Comparison of ENCODE assay signal across 13 mouse cellular contexts in the genomic region with DNA sequence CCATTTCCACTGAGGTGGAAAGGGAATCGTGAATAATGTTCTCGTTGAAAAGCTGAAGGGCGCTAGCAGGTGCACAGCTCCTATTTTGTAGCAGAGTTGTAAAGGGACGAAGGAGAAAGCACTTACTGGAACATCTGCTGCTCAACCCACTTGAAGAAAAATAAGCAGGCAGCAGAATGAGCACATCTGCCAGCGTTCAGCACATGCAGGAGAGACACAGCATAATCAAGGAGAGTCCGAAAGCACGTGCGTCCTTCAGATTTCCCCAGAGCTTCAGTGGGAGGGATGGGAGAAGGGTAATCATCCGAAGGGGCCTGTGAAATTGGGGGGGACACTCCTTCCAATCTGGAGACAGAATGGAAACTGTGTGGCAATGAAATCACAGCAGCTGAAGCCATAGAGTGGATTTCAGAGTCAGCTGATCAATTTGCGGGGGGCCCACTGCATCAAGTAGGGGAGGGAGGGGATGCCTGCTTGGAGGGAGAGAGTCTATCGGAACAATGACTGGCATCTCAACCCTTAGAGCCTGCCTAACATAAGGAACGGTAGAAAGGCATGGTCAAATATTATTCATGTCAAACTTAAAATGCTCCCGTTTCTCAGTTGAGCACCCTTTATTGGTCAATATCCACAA.
DNase-seq lines count a peak whose midpoint lies in the region; ATAC-seq and TF ChIP-seq lines count a peak whose summit lies in the region.
"Had no signal": no experiment of that assay in that cellular context is flagged by ENCODE, and none has a peak within 500 bp of the region (broad histone marks: within the 10 kb centered on the region; RNA-seq: fewer than 3 reads in every experiment).

No protein-coding gene starts in this region.

- no peak for TF ChIP-seq CTCF in hindbrain, postnatal 0 days (IDR thresholded peaks at IDR 0.05; ENCODE audit: low read depth)

- H3K9ac ChIP-seq in forebrain, embryonic 12.5 days, result no peak overlapping the region
- H3K9ac ChIP-seq in hindbrain, postnatal 0 days (replicated peaks; ENCODE audit: low read length), result no peak overlapping the region
- H3K9ac ChIP-seq in neural tube, embryonic 15.5 days (replicated peaks), result no peak overlapping the region
- H3K9ac ChIP-seq: embryonic facial prominence, embryonic 12.5 days had no signal

- peak; percentile 23 for DNase-seq in frontal cortex, postnatal 36 days (ENCODE audit: low spot score in 2 of 2)
- DNase-seq in frontal cortex, postnatal 10 days (ENCODE audit: low spot score in 2 of 2), result no peak
- peak; percentile 4 for DNase-seq in hindbrain, postnatal 0 days (ENCODE audit: low spot score)
- no peak for DNase-seq in kidney, adult 8-10 months
- no peak for DNase-seq in gastrocnemius, postnatal 4 days (ENCODE audit: low spot score in 2 of 2)
- DNase-seq in thymus, postnatal 10 days (ENCODE audit: low spot score in 2 of 2), result no peak
- DNase-seq: gastrocnemius, postnatal 10 days; kidney, adult 11 months; liver; thymus, postnatal 36 days had no signal

- H3K27me3 ChIP-seq in forebrain, embryonic 12.5 days, result no peaks in the 10 kb centered on the region
- no peaks in the 10 kb centered on the region for H3K27me3 ChIP-seq in hindbrain, postnatal 0 days (ENCODE audit: insufficient read depth, low read length)
- H3K27me3 ChIP-seq in neural tube, embryonic 15.5 days (replicated peaks), result no peaks in the 10 kb centered on the region
- H3K27me3 ChIP-seq: embryonic facial prominence, embryonic 12.5 days had no signal

- 54% methylated on average over 13 of the region's 13 CpGs for WGBS in forebrain, embryonic 12.5 days
- WGBS in hindbrain, postnatal 0 days, result 54% methylated on average over 13 of the region's 13 CpGs
- WGBS in neural tube, embryonic 15.5 days, result 47% methylated on average over 13 of the region's 13 CpGs

- H3K27ac ChIP-seq in forebrain, embryonic 12.5 days, result peak overlapping the region; percentile 50; the same call in 1 of the 2 replicates
- no peak overlapping the region for H3K27ac ChIP-seq in hindbrain, postnatal 0 days
- H3K27ac ChIP-seq in neural tube, embryonic 15.5 days (replicated peaks), result peak overlapping the region; percentile 51
- H3K27ac ChIP-seq: embryonic facial prominence, embryonic 12.5 days had no signal

- no peaks in the 10 kb centered on the region for H3K4me1 ChIP-seq in forebrain, embryonic 12.5 days
- no peaks in the 10 kb centered on the region for H3K4me1 ChIP-seq in hindbrain, postnatal 0 days (ENCODE audit: insufficient read depth, low read length)
- H3K4me1 ChIP-seq in neural tube, embryonic 15.5 days, result no peaks in the 10 kb centered on the region; the same call in 1 of the 2 replicates
- H3K4me1 ChIP-seq: embryonic facial prominence, embryonic 12.5 days had no signal

- H3K36me3 ChIP-seq in forebrain, embryonic 12.5 days (replicated peaks), result no peaks in the 10 kb centered on the region
- H3K36me3 ChIP-seq in hindbrain, postnatal 0 days (ENCODE audit: insufficient read depth, low read length), result no peaks in the 10 kb centered on the region
- H3K36me3 ChIP-seq in neural tube, embryonic 15.5 days, result no peaks in the 10 kb centered on the region
- H3K36me3 ChIP-seq: embryonic facial prominence, embryonic 12.5 days had no signal

- H3K4me2 ChIP-seq in forebrain, embryonic 12.5 days, result peak overlapping the region; percentile 13; the same call in 1 of the 2 replicates
- peak overlapping the region; percentile 29; the same call in 1 of the 2 replicates for H3K4me2 ChIP-seq in hindbrain, postnatal 0 days (ENCODE audit: low read depth, low read length)
- H3K4me2 ChIP-seq in neural tube, embryonic 15.5 days, result peak overlapping the region; percentile 43
- H3K4me2 ChIP-seq: embryonic facial prominence, embryonic 12.5 days had no signal

- 0 out of 2 replicates have a peak overlapping the region, but pooled peaks have one; percentile 5 for H3K4me3 ChIP-seq in forebrain, embryonic 12.5 days (replicated peaks)
- no peak overlapping the region for H3K4me3 ChIP-seq in hindbrain, postnatal 0 days (ENCODE audit: low read length)
- H3K4me3 ChIP-seq in neural tube, embryonic 15.5 days (replicated peaks), result peak overlapping the region; percentile 12; the same call in 1 of the 2 replicates
- H3K4me3 ChIP-seq: embryonic facial prominence, embryonic 12.5 days had no signal

- no peaks in the 10 kb centered on the region for H3K9me3 ChIP-seq in forebrain, embryonic 12.5 days
- H3K9me3 ChIP-seq in hindbrain, postnatal 0 days (ENCODE audit: low read length), result no peaks in the 10 kb centered on the region
- no peaks in the 10 kb centered on the region for H3K9me3 ChIP-seq in neural tube, embryonic 15.5 days (replicated peaks)
- H3K9me3 ChIP-seq: embryonic facial prominence, embryonic 12.5 days had no signal

- ATAC-seq in forebrain, embryonic 12.5 days (ENCODE audit: low FRiP score), result peak; percentile 88
- no peak for ATAC-seq in hindbrain, postnatal 0 days
- ATAC-seq in neural tube, embryonic 15.5 days (ENCODE audit: low FRiP score), result peak; percentile 68; the same call in 1 of the 2 replicates

Comparison
In these comparisons a context has a peak if more than half of its experiments do, and no peak if none do; other contexts are left out.
1. DNase-seq: peak in frontal cortex, postnatal 36 days (2 of 2) and hindbrain, postnatal 0 days (single experiment); none in frontal cortex, postnatal 10 days (0 of 2), kidney, adult 8-10 months (0 of 2), gastrocnemius, postnatal 4 days (0 of 2) and thymus, postnatal 10 days (0 of 2).
2. Peak in every context shown above with its lines, with median percentiles within 50 percentile points of each other: H3K4me2 ChIP-seq.